Mouse (Mus musculus) urinary bladder, postnatal 10 days (tissue): ENCODE measurements around the gene Abca12.

Source experiments
- DNase-seq: peaks from one replicate; pipeline ENCODE4 v3.0.0; 2022; ENCODE audit warnings: low spot score

The Abca12 gene

GRCm38 (mm10) chr1:71414810-71415209 lies at the start of gene Abca12:
TSS of gene Abca12 (minus strand) at chr1:71414910.
- DNase-seq, result no peak

GRCm38 (mm10) chr1:71457961-71458360 lies 43.3 kb upstream of the Abca12 start:
- DNase-seq, result no peak

- DNase-seq, result no peak
These were observed 32.7 kb upstream of the Abca12 start for GRCm38 (mm10) chr1:71447424-71447823.

- no peak for DNase-seq
These were observed 7.1 kb upstream of the Abca12 start for GRCm38 (mm10) chr1:71421741-71422333.

- no peak for DNase-seq
These were observed 3.8 kb upstream of the Abca12 start for GRCm38 (mm10) chr1:71418467-71418866.

- DNase-seq, result no peak
These were observed 3.2 kb upstream of the Abca12 start for GRCm38 (mm10) chr1:71417951-71418350.

GRCm38 (mm10) chr1:71414084-71414483 lies 626 bp downstream of the Abca12 start:
- DNase-seq, result no peak

GRCm38 (mm10) chr1:71413114-71413513 lies 1.6 kb downstream of the Abca12 start:
- DNase-seq, result no peak

GRCm38 (mm10) chr1:71407711-71408110 lies 7.0 kb downstream of the Abca12 start:
- no peak for DNase-seq

GRCm38 (mm10) chr1:71397635-71398034 lies 17.1 kb downstream of the Abca12 start:
- no peak for DNase-seq

GRCm38 (mm10) chr1:71396105-71396504 lies 18.6 kb downstream of the Abca12 start:
- no peak for DNase-seq

- no peak for DNase-seq
These were observed 20.5 kb downstream of the Abca12 start for GRCm38 (mm10) chr1:71394177-71394576.

- no peak for DNase-seq
These were observed 21.2 kb downstream of the Abca12 start for GRCm38 (mm10) chr1:71393489-71393888.

GRCm38 (mm10) chr1:71392463-71392862 lies 22.2 kb downstream of the Abca12 start:
- no peak for DNase-seq

- DNase-seq, result no peak
These were observed 28.1 kb downstream of the Abca12 start for GRCm38 (mm10) chr1:71386593-71386992.

- no peak for DNase-seq
These were observed 30.6 kb downstream of the Abca12 start for GRCm38 (mm10) chr1:71384098-71384497.

- DNase-seq, result no peak
These were observed 41.6 kb downstream of the Abca12 start for GRCm38 (mm10) chr1:71373090-71373489.

GRCm38 (mm10) chr1:71370266-71370665 lies 44.4 kb downstream of the Abca12 start:
- DNase-seq, result no peak

GRCm38 (mm10) chr1:71367770-71368169 lies 46.9 kb downstream of the Abca12 start:
- no peak for DNase-seq

- no peak for DNase-seq
These were observed 71.7 kb downstream of the Abca12 start for GRCm38 (mm10) chr1:71342861-71343554.

GRCm38 (mm10) chr1:71342261-71342594 lies 72.5 kb downstream of the Abca12 start:
- no peak for DNase-seq

- DNase-seq, result no peak
These were observed 73.1 kb downstream of the Abca12 start for GRCm38 (mm10) chr1:71341370-71342260.
